Mouse (Mus musculus) liver, adult 2 months (tissue): Measurements from ENCODE around the gene Mlst8. TPM values are rescaled to one million over a fixed set of nuclear protein-coding genes. Genes with fewer than 3 reads are reported as not detected.

ENCODE experiments used
- DNase-seq: peaks from one replicate; pipeline ENCODE4 v3.0.0-alpha.2; 2011; ENCODE audit warnings: low read depth, low spot score; ENCODE audit errors: extremely low read depth
- H3K27ac ChIP-seq: fragments of 200-500 bp; replicated peaks from 2 replicates; pipeline ENCODE4 v1.5.1; 2012; ENCODE audit warnings: low read depth, mild to moderate bottlenecking, control low read depth, inconsistent platforms, low read length; ENCODE audit not compliant: insufficient read depth
- H3K27me3 ChIP-seq: fragments of 200-500 bp; 2 replicates; pipeline ENCODE4 v1.6.1; 2012; ENCODE audit warnings: mild to moderate bottlenecking, moderate library complexity, low read length, inconsistent platforms; ENCODE audit not compliant: control insufficient read depth, insufficient read depth
- H3K36me3 ChIP-seq: fragments of 200-500 bp; 2 replicates; pipeline ENCODE4 v1.6.1; 2012; ENCODE audit warnings: low read length, inconsistent platforms; ENCODE audit not compliant: control insufficient read depth, insufficient read depth
- H3K4me1 ChIP-seq: fragments of 200-500 bp; 2 replicates; pipeline ENCODE4 v1.6.1; 2011; ENCODE audit warnings: low read length; ENCODE audit not compliant: control insufficient read depth, insufficient read depth
- H3K4me3 ChIP-seq: fragments of 200-500 bp; 2 replicates; pipeline ENCODE4 v1.5.1; 2011; ENCODE audit warnings: low read depth, mild to moderate bottlenecking, control low read depth, low read length, moderate library complexity; ENCODE audit not compliant: insufficient read depth
- H3K79me2 ChIP-seq: fragments of 200-500 bp; 2 replicates; pipeline ENCODE4 v1.6.1; 2012; ENCODE audit warnings: inconsistent platforms, mild to moderate bottlenecking, low read length, moderate library complexity; ENCODE audit not compliant: control insufficient read depth, insufficient read depth
- H3K9ac ChIP-seq: fragments of 200-500 bp; 2 replicates; pipeline ENCODE4 v1.6.1; 2012; ENCODE audit warnings: low read depth, mild to moderate bottlenecking, control low read depth, inconsistent platforms, low read length
- CTCF ChIP-seq: fragments of 200-500 bp; IDR thresholded peaks from 2 replicates; pipeline ENCODE4 v1.5.1; 2011; ENCODE audit warnings: low read depth, low read length, control low read depth
- POLR2A ChIP-seq: fragments of 200-500 bp; IDR thresholded peaks from 2 replicates; pipeline ENCODE4 v1.6.1; 2011; ENCODE audit warnings: low read length, control low read depth; ENCODE audit not compliant: insufficient read depth; ENCODE audit errors: extremely low read depth
- WGBS: fragments of 180-500 bp; shearing (Covaris S2); methylation state at CpG from one replicate; pipeline ENCODE4 v1.1.7; 2018; 5-methylcytosine and 5-hydroxymethylcytosine counted together
- polyA plus RNA-seq: library from polyadenylated mRNA; depleted of rRNA; stranded (reverse); fragments of >200 nt; gene quantifications from 2 replicates; pipeline ENCODE4 v1.2.3, GENCODE M21; 2012
- total RNA-seq: library from RNA; depleted of rRNA; stranded (reverse); fragments of >200 nt; gene quantifications from 2 replicates; pipeline ENCODE4 v1.2.3, GENCODE M21; 2014

Gene Mlst8
- total and polyA plus RNA-seq, 2 experiments, result 3.5 to 16.7 TPM

DNA sequence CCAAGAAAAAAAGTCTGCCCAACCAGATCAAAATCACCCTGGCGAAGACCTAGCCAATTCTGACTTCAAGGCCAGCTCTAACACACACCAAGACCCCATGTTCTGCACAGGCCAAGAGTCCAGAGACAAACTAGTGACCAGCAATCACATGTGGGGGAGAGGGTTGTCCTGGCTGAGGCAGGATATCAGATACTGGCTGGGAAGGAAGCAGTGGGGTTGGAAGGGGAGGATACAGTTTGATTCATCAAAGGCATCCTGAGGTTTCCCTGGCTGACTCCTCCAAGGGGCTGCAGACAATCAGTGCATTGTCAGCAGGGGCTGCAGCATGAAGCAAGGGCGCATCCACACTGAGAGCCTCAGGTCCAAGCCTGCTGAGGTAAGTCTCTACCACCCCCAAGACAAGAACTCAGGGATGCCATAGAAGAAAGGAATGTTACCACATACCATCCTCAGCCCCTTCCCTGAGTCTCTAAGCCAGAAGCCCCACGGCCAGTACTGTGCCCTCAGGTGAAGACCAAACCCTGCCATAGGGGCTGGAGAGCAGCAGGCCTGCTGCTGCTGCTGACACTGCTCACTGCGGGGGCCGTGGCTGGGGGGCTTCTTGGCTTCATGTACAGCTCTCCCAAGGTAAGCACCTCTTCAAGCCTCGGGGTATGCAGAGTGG lies 5.1 kb downstream of the Mlst8 start, which contains the start of gene Bricd5:
Gene Bricd5, plus strand, starts transcription at position 273 of the 664 bp plus-strand sequence.
- TF ChIP-seq POLR2A (no peak), CTCF (no peak)
- Histone ChIP-seq H3K27me3 (no peaks in the 10 kb centered on the region), H3K36me3 (no peaks in the 10 kb centered on the region; the same call in 1 of the 2 replicates), H3K4me1 (peaks cover 14% of the 10 kb centered on the region), H3K9ac (no peak within 1 kb of the TSS), H3K27ac (no peak within 1 kb of the TSS), H3K79me2 (peaks cover 7% of the 10 kb centered on the region), H3K4me3 (no peak within 1 kb of the TSS)
- no peak for DNase-seq
- 85% methylated on average over 6 of the region's 6 CpGs for WGBS

DNA sequence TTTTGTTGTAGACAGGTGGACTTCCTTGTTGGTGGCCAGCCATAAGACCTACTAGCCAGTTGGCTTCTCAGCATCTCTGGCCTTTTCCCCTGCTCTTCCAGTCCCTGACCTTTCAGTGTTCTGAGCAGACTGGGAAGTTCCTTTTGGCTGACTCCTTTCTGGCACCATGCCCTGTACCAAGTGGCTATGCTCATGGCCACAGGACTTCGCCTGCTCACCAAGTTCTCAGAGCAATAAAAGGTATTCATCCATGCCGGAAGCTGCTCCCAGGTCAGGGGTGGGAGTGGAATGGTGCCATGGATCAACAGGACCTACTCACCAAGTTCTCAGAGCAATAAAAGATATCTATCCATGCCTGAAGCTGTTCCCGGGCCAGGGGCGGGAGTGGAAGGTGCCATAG lies 6.4 kb downstream of the Mlst8 start:
- Histone ChIP-seq H3K27ac (no peak overlapping the region), H3K27me3 (no peaks in the 10 kb centered on the region), H3K36me3 (no peaks in the 10 kb centered on the region; the same call in 1 of the 2 replicates), H3K4me1 (peaks cover 8% of the 10 kb centered on the region), H3K4me3 (no peak overlapping the region), H3K9ac (no peak overlapping the region), H3K79me2 (peaks cover 7% of the 10 kb centered on the region)
- TF ChIP-seq POLR2A (no peak), CTCF (no peak)
- DNase-seq, result peak; percentile 69
- 65% methylated on average over 4 of the region's 4 CpGs for WGBS

DNA sequence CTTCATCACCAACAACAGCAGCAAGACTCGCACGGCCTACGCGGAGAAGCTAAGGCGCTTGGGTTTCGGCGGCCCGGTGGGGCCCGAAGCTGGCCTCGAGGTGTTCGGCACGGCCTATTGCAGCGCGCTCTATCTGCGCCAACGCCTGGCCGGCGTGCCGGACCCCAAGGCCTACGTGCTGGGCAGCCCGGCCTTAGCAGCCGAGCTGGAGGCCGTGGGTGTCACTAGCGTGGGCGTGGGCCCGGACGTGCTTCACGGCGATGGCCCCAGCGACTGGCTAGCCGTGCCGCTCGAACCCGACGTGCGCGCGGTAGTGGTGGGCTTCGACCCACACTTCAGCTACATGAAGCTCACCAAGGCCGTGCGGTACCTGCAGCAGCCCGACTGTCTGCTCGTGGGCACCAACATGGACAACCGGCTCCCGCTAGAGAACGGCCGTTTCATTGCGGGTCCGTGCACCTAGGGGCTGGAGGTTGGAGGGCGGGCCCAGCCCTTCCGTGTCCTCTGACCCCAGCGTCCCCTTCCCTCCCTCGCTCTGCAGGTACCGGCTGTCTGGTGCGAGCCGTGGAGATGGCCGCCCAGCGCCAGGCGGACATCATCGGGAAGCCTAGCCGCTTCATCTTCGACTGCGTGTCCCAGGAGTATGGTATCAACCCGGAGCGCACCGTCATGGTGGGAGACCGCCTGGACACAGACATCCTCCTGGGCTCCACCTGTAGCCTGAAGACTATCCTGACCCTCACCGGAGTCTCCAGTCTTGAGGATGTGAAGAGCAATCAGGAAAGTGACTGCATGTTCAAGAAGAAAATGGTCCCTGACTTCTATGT lies 8.0 kb downstream of the Mlst8 start:
- H3K36me3 ChIP-seq, result no peaks in the 10 kb centered on the region; the same call in 1 of the 2 replicates
- H3K4me3 ChIP-seq, result peak overlapping the region; percentile 74
- H3K4me1 ChIP-seq, result peaks cover 8% of the 10 kb centered on the region
- H3K79me2 ChIP-seq, result peaks cover 7% of the 10 kb centered on the region
- no peaks in the 10 kb centered on the region for H3K27me3 ChIP-seq
- peak overlapping the region; percentile 92 for H3K9ac ChIP-seq
- 3% methylated on average over 68 of the region's 68 CpGs for WGBS
- peak; percentile 17 for DNase-seq
- TF ChIP-seq POLR2A (no peak), CTCF (0 out of 2 replicates have a peak, but pooled peaks have one; percentile 0)
- H3K27ac ChIP-seq, result peak overlapping the region; percentile 45

DNA sequence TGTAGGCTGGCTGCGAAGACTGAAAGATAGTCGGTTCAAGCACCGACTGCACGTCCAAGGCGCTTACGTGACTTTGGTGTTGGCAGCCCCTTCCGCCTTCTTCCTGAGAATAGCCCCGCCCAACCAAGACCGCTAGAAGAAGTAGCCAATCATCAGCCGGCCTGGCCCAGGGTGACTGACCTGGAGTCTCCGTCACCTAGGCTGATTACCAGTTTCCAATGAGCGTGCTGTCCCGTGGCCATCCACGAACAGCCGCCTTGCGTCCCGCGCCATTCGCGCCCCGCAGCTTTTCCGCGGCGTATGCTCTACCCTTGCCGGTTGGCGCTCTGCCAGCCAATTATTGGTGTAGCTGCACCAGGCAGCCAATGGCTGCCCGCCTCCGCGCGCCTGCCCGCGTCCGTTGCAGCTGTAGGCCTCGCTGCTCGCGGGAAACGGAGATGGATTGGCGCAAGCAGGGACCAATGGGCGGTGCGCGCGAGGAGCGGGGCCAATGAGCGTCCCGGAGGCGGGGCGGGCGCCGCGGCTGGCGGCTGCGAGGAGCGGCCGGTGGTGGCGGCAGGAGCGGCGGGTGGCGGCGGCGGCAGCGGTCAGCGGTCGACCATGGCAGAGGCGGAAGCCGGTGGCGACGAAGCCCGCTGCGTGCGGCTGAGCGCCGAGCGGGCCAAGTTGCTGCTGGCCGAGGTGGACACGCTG lies 8.8 kb downstream of the Mlst8 start, which contains the start of the genes E4f1 and Pgp:
Gene E4f1, minus strand, starts transcription at position 404 of the 693 bp plus-strand sequence.
Gene Pgp, plus strand, starts transcription at position 483 of the 693 bp plus-strand sequence.
- TF ChIP-seq POLR2A (0 out of 2 replicates have a peak, but pooled peaks have one; percentile 40), CTCF (no peak)
- peaks cover 8% of the 10 kb centered on the region for H3K4me1 ChIP-seq
- no peaks in the 10 kb centered on the region for H3K36me3 ChIP-seq
- H3K4me3 ChIP-seq, result peak within 1 kb of the TSS; percentile 80
- DNase-seq, result peak; percentile 91
- H3K27me3 ChIP-seq, result no peaks in the 10 kb centered on the region
- H3K9ac ChIP-seq, result peak within 1 kb of the TSS; percentile 92
- H3K79me2 ChIP-seq, result peaks cover 7% of the 10 kb centered on the region
- WGBS, result under 1% methylated on average over 75 of the region's 75 CpGs
- peak within 1 kb of the TSS; percentile 82 for H3K27ac ChIP-seq

DNA sequence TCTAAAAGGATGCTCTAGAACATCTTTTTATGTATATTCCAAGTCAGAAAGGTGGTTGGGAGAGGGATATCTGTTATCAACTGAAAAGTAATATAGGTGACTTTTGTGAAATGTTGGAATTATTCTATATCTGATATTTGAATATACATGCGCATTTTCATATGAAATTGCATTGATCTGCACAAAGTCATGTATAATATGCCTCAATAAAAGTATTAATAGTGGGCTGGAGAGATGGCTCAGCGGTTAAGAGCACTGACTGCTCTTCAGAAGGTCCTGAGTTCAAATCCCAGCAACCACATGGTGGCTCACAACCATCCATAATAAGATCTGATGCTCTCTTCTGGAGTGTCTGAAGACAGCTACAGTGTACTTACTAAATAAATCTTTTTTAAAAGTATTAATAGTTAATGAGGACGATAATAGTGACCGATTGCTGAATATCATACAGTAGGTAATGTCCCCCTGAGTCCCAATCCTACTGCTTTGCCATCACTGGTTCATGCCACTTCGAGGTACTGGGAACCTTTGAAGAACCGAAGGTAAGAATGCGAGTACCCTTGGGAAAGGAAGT lies 9.5 kb downstream of the Mlst8 start:
- H3K36me3 ChIP-seq, result no peaks in the 10 kb centered on the region
- DNase-seq, result no peak
- no peaks in the 10 kb centered on the region for H3K27me3 ChIP-seq
- H3K4me3 ChIP-seq, result peak overlapping the region; percentile 80
- 16% methylated on average over 7 of the region's 7 CpGs for WGBS
- H3K9ac ChIP-seq, result peak overlapping the region; percentile 73
- peaks cover 8% of the 10 kb centered on the region for H3K4me1 ChIP-seq
- peaks cover 7% of the 10 kb centered on the region for H3K79me2 ChIP-seq
- peak overlapping the region; percentile 82 for H3K27ac ChIP-seq
- TF ChIP-seq CTCF (no peak), POLR2A (no peak)
